9 mouse cellular contexts compared by ENCODE assay signal in genomic region chr5:141754278-141754677, GRCm38 (mm10).
A peak's percentile ranks its signal among the peaks of the same experiment; 100 is the strongest.
DNase-seq lines count a peak whose midpoint lies in the region; ATAC-seq and TF ChIP-seq lines count a peak whose summit lies in the region.
"Had no signal": no experiment of that assay in that cellular context is flagged by ENCODE, and none has a peak within 500 bp of the region (broad histone marks: within the 10 kb centered on the region; RNA-seq: fewer than 3 reads in every experiment).

No protein-coding gene starts in this region.

- WGBS in kidney, adult 2 months: 38% methylated on average over 7 of the region's 7 CpGs
- 18% methylated on average over 7 of the region's 7 CpGs for WGBS in kidney, embryonic 15.5 days
- 8% methylated on average over 7 of the region's 7 CpGs for WGBS in forebrain, embryonic 15.5 days
- 18% methylated on average over 7 of the region's 7 CpGs for WGBS in midbrain, embryonic 15.5 days
- WGBS in intestine, embryonic 15.5 days: 32% methylated on average over 7 of the region's 7 CpGs

- H3K4me1 ChIP-seq in kidney, adult 2 months (ENCODE audit: control insufficient read depth, insufficient read depth, low read length): no peaks in the 10 kb centered on the region
- H3K4me1 ChIP-seq in kidney, embryonic 15.5 days: peaks cover 12% of the 10 kb centered on the region
- peaks cover 17% of the 10 kb centered on the region for H3K4me1 ChIP-seq in forebrain, embryonic 15.5 days
- peaks cover 14% of the 10 kb centered on the region for H3K4me1 ChIP-seq in midbrain, embryonic 15.5 days
- H3K4me1 ChIP-seq in intestine, embryonic 15.5 days (replicated peaks): peaks cover 7% of the 10 kb centered on the region

- H3K4me2 ChIP-seq in kidney, embryonic 15.5 days: no peak overlapping the region
- H3K4me2 ChIP-seq in forebrain, embryonic 15.5 days (replicated peaks): no peak overlapping the region
- no peak overlapping the region for H3K4me2 ChIP-seq in midbrain, embryonic 15.5 days
- no peak overlapping the region for H3K4me2 ChIP-seq in intestine, embryonic 15.5 days (replicated peaks)
- H3K4me2 ChIP-seq: limb, embryonic 15.5 days had no signal

- no peak for TF ChIP-seq POLR2A in kidney, adult 2 months (IDR thresholded peaks at IDR 0.05; ENCODE audit: low read depth, low read length)

- H3K4me3 ChIP-seq in kidney, adult 2 months (ENCODE audit: insufficient read depth, low read depth, low read length): no peak overlapping the region
- H3K4me3 ChIP-seq in kidney, embryonic 15.5 days (replicated peaks): no peak overlapping the region
- no peak overlapping the region for H3K4me3 ChIP-seq in forebrain, embryonic 15.5 days
- no peak overlapping the region for H3K4me3 ChIP-seq in midbrain, embryonic 15.5 days
- H3K4me3 ChIP-seq in intestine, embryonic 15.5 days (replicated peaks): no peak overlapping the region
- H3K4me3 ChIP-seq: limb, embryonic 15.5 days had no signal

- no peak overlapping the region for H3K9ac ChIP-seq in kidney, embryonic 15.5 days
- no peak overlapping the region for H3K9ac ChIP-seq in forebrain, embryonic 15.5 days (replicated peaks)
- H3K9ac ChIP-seq in midbrain, embryonic 15.5 days: no peak overlapping the region
- no peak overlapping the region for H3K9ac ChIP-seq in intestine, embryonic 15.5 days
- H3K9ac ChIP-seq: limb, embryonic 15.5 days had no signal

- no peak for TF ChIP-seq CTCF in kidney, adult 2 months (conservative IDR thresholded peaks at IDR 0.05; ENCODE audit: insufficient read depth, insufficient read length, low read depth, low read length)

- no peaks in the 10 kb centered on the region for H3K36me3 ChIP-seq in kidney, adult 2 months (ENCODE audit: control insufficient read depth, insufficient read depth, low read length)
- no peaks in the 10 kb centered on the region for H3K36me3 ChIP-seq in kidney, embryonic 15.5 days
- no peaks in the 10 kb centered on the region for H3K36me3 ChIP-seq in forebrain, embryonic 15.5 days
- no peaks in the 10 kb centered on the region for H3K36me3 ChIP-seq in midbrain, embryonic 15.5 days (replicated peaks)
- no peaks in the 10 kb centered on the region for H3K36me3 ChIP-seq in intestine, embryonic 15.5 days
- H3K36me3 ChIP-seq: limb, embryonic 15.5 days had no signal

- H3K27me3 ChIP-seq in kidney, adult 2 months (replicated peaks; ENCODE audit: control insufficient read depth, insufficient read depth, low read length): no peaks in the 10 kb centered on the region
- H3K27me3 ChIP-seq in kidney, embryonic 15.5 days: 0 out of 2 replicates have a peak, but pooled peaks cover 4% of the 10 kb centered on the region
- H3K27me3 ChIP-seq in forebrain, embryonic 15.5 days: no peaks in the 10 kb centered on the region
- H3K27me3 ChIP-seq in midbrain, embryonic 15.5 days (replicated peaks): no peaks in the 10 kb centered on the region
- no peaks in the 10 kb centered on the region for H3K27me3 ChIP-seq in intestine, embryonic 15.5 days (replicated peaks)

- peak; percentile 5 for DNase-seq in kidney, adult 2 months
- DNase-seq in layer of hippocampus, adult 8-10 months (ENCODE audit: low spot score in 2 of 2): peak; percentile 13 to 19
- no peak for DNase-seq in yolk sac, embryonic 10.5 days (ENCODE audit: low spot score)
- no peak for DNase-seq in spleen, postnatal 14 days (ENCODE audit: low spot score in 2 of 2)

- no peak for ATAC-seq in kidney, embryonic 15.5 days (replicated peaks; ENCODE audit: low FRiP score)
- ATAC-seq in forebrain, embryonic 15.5 days (replicated peaks): peak; percentile 78
- peak; percentile 58 for ATAC-seq in midbrain, embryonic 15.5 days (replicated peaks)
- ATAC-seq in intestine, embryonic 15.5 days: no peak

- H3K27ac ChIP-seq in kidney, adult 2 months (ENCODE audit: insufficient read depth, low read depth, low read length): no peak overlapping the region
- no peak overlapping the region for H3K27ac ChIP-seq in kidney, embryonic 15.5 days
- peak overlapping the region; percentile 9; the same call in 1 of the 2 replicates for H3K27ac ChIP-seq in forebrain, embryonic 15.5 days (replicated peaks)
- H3K27ac ChIP-seq in midbrain, embryonic 15.5 days: no peak overlapping the region
- H3K27ac ChIP-seq in intestine, embryonic 15.5 days: no peak overlapping the region
- H3K27ac ChIP-seq: limb, embryonic 15.5 days had no signal

- no peaks in the 10 kb centered on the region for H3K9me3 ChIP-seq in kidney, embryonic 15.5 days (replicated peaks)
- H3K9me3 ChIP-seq in forebrain, embryonic 15.5 days: no peaks in the 10 kb centered on the region
- no peaks in the 10 kb centered on the region for H3K9me3 ChIP-seq in midbrain, embryonic 15.5 days
- no peaks in the 10 kb centered on the region for H3K9me3 ChIP-seq in intestine, embryonic 15.5 days
- H3K9me3 ChIP-seq: limb, embryonic 15.5 days had no signal

Comparison
In these comparisons a context has a peak if more than half of its experiments do, and no peak if none do; other contexts are left out.
1. DNase-seq: peak in kidney, adult 2 months (single experiment) and layer of hippocampus, adult 8-10 months (2 of 2); none in yolk sac, embryonic 10.5 days (single experiment) and spleen, postnatal 14 days (0 of 2).
2. ATAC-seq: peak in forebrain, embryonic 15.5 days (single experiment) and midbrain, embryonic 15.5 days (single experiment); none in kidney, embryonic 15.5 days (single experiment) and intestine, embryonic 15.5 days (single experiment).